Mouse (Mus musculus) E14TG2a.4 (cell line): ENCODE data around the gene Arhgap40.

Source experiments
- CTCF ChIP-seq: conservative IDR thresholded peaks from 2 replicates; pipeline ENCODE4 v1.5.1; 2014; ENCODE audit warnings: low read length
- NANOG ChIP-seq: IDR thresholded peaks from 2 replicates; pipeline ENCODE4 v1.6.1; 2014; ENCODE audit warnings: borderline replicate concordance, low read length, mixed read lengths
- POU5F1 ChIP-seq: IDR thresholded peaks from 2 replicates; pipeline ENCODE4 v1.6.1; 2014; ENCODE audit warnings: low read length, borderline replicate concordance

GRCm38 (mm10) chr2:158507046-158507445, 5.5 kb upstream of the Arhgap40 start:
- TF ChIP-seq CTCF (no peak), NANOG (no peak), POU5F1 (no peak)
